Mouse (Mus musculus): ENCODE data around the gene Amd1. TPM values are rescaled to one million over a fixed set of nuclear protein-coding genes. Genes with fewer than 3 reads are reported as not detected.

The Amd1 gene
- polyA plus RNA-seq (2014; fragmentation: Illumina TruSeq; extraction: RNeasy Lipid Tissue Mini Kit (QIAGEN cat#74804); ENCODE audit: low read depth, low replicate concordance), result 177 TPM

DNA sequence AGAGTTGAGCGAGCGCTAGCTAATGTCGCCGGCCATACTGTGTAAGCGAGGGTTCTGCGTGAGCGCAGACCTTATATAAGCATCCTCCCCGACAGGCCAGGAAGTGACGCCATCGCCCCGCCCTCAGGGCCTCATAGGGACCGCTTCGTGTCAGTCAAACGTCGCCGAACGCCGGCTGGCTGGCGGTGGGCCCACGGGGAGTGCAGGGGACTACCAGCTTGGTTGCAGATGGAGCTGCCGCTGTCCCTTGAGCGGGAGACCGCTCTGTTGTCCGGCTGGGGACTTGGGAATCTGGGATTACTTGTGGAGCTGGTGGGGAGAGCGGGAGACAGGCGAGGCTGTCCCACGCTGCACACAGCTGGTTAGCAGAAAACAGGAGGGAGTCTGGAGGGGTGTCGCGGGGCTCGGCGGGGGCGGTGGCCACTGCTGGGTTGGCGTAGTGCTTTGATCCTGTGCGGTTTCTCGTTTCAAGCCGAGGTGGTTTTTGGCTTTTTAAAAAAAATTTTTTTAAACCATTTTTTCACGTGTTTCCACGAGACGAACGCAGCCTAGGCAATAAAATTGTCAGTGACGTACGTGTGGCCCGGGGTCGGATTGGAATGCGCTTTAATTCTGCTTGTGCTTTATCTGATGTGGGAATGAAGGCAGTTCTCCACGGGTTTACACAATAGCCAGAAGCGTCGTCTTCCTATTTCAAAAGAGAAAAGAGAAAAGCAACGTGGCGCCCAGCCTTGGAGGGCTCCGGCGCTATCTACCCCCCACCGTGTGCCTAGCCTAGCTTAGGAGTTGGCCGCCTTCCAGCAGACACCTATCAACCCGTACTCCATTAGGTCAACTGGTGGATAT is at the start of gene Amd1:
Gene Amd1 (minus strand): TSS at position 47 of the 846 bp plus-strand sequence.

GRCm38 (mm10) chr10:40339351-40339964 is 37.5 kb upstream of the Amd1 start, which contains the start of gene Cdk19:
Gene Cdk19, plus strand, starts transcription at chr10:40339564.

DNA sequence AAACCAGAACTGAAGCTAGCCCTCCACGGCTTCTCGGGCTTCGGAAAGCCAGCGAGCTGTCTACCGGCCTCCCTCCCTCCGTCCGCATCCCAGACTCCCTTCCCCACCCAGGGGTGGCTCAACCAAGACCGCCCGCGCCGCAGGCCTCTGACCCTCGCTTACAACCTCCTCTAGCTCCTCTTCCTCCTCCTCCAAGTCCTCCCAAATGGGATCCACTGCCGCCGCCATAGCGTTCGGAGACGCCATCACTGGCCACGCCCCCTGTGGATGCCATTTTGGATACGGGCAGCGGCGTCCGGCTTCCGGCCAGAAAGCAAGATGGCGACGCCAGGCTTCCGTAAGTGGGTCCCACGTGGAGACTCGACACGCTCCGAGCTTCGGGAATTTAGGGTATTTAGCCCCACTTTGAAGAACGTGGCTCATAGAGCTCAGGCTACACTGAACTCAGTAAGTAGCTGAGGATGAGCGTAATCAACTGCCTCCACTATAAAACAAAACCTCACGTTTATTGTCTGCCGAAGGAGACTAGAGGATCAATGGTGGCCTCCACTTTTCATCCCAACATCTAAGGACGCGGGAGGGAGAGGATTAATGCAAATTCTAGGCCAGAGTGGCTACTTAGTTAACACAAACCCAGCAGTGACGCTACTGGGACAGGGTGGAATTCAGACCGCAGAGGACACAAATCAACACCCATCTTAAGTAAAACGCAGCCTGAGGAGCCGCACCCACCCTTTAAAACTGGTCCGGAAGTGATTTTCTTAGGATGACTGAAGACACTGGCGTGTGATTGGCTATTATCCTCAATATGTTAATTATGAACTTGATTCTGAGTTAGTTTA is 44.4 kb downstream of the Amd1 start, which contains the start of gene Gtf3c6:
Gene Gtf3c6 (minus strand): TSS at position 695 of the 842 bp plus-strand sequence.

DNA sequence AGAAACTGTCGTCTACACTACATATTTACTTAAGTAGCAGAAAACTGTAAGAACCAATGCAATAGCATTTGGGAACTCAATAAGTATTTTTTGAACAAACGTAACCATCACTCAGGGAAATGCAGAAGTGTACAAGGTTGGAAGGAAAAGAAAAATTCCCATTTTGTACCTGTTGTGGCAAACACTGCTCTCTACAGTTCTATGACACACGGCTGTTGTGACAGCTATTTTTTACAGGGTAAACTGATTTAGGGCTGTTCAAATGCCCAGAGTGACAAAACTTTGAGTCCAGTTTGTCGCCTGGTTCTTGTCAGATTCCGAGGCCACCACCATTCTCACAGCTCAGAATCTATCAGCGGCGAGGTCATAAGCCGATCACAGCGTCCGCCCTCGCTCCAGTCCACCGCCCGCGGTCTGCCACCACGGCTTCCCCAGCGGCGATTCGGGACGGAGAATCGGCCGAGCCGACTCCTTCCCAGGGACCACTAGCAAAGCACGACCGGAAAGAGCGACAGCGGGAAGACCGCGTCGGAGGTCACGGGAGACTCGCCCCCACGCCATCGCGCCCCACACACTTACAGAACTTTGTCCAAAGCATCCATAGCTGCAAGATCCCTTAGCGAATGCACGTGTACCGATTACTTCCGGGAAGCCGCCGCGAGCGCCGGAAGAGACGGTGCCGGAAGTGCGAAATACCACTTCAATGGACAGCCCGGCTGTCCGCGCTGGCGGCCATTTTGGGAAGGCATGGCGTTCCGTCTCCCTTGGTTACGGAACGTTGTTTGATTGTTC is 55.4 kb downstream of the Amd1 start, which contains the start of gene Rpf2:
Gene Rpf2 (minus strand): TSS at position 663 of the 792 bp plus-strand sequence.

Other genes with a start within 250 kb of the Amd1 start
- 58.5 TPM for gene Slc16a10, start 159.9 kb downstream of the Amd1 start, polyA plus RNA-seq (2014; fragmentation: Illumina TruSeq; extraction: RNeasy Lipid Tissue Mini Kit (QIAGEN cat#74804); ENCODE audit: low read depth, low replicate concordance)
- 74.6 TPM for gene Rpf2, start 55.1 kb downstream of the Amd1 start, polyA plus RNA-seq (2014; fragmentation: Illumina TruSeq; extraction: RNeasy Lipid Tissue Mini Kit (QIAGEN cat#74804); ENCODE audit: low read depth, low replicate concordance)
- 151 TPM for gene Gtf3c6, start 44.1 kb downstream of the Amd1 start, polyA plus RNA-seq (2014; fragmentation: Illumina TruSeq; extraction: RNeasy Lipid Tissue Mini Kit (QIAGEN cat#74804); ENCODE audit: low read depth, low replicate concordance)
- gene Cdk19, start 37.4 kb upstream of the Amd1 start, polyA plus RNA-seq (2014; fragmentation: Illumina TruSeq; extraction: RNeasy Lipid Tissue Mini Kit (QIAGEN cat#74804); ENCODE audit: low read depth, low replicate concordance), result 20.1 TPM

All from kidney, adult 10 weeks (tissue).